Mouse (Mus musculus) myocyte (in vitro differentiated cells): ENCODE data around the gene Zfp462.

ENCODE experiments used
- CEBPB ChIP-seq: IDR thresholded peaks from 2 replicates; pipeline ENCODE4 v1.6.1; 2011; ENCODE audit warnings: mild to moderate bottlenecking, moderate library complexity; ENCODE audit not compliant: poor library complexity, insufficient read depth, severe bottlenecking
- E2F4 ChIP-seq: IDR thresholded peaks from one replicate; pipeline ENCODE4 v1.6.1; 2011; ENCODE audit warnings: mild to moderate bottlenecking, control low read depth, moderate library complexity; ENCODE audit not compliant: insufficient read depth
- MAX ChIP-seq: IDR thresholded peaks from one replicate; pipeline ENCODE4 v1.6.1; 2011; ENCODE audit warnings: low read depth, mild to moderate bottlenecking, control low read depth
- MYOD1 ChIP-seq, 3 experiments: IDR thresholded peaks; one replicate each; pipeline ENCODE4 v1.6.1; 2011; ENCODE audit warnings: control low read depth in 2 of 3, low read depth in 2 of 3, mild to moderate bottlenecking in 2 of 3, moderate library complexity in 1 of 3; ENCODE audit not compliant: insufficient read length in 2 of 3, control insufficient read depth in 1 of 3
- MYOG ChIP-seq, 3 experiments: IDR thresholded peaks; one replicate each; pipeline ENCODE4 v1.6.1; 2011; ENCODE audit warnings: control low read depth in 2 of 3, low read depth in 2 of 3, mild to moderate bottlenecking in 2 of 3; ENCODE audit not compliant: insufficient read length in 2 of 3, control insufficient read depth in 1 of 3, insufficient read depth in 1 of 3
- POLR2A ChIP-seq: IDR thresholded peaks from one replicate; pipeline ENCODE4 v1.6.1; 2011; ENCODE audit warnings: low read depth, mild to moderate bottlenecking, control low read depth, moderate library complexity; ENCODE audit not compliant: insufficient read length
- POLR2AphosphoS2 ChIP-seq: IDR thresholded peaks from one replicate; pipeline ENCODE4 v1.6.1; 2011; ENCODE audit warnings: low read depth, control low read depth; ENCODE audit not compliant: insufficient read length
- REST ChIP-seq: IDR thresholded peaks from one replicate; pipeline ENCODE4 v1.6.1; 2011; ENCODE audit warnings: mild to moderate bottlenecking, control low read depth, moderate library complexity; ENCODE audit not compliant: insufficient read depth, insufficient read length
- SRF ChIP-seq: IDR thresholded peaks from one replicate; pipeline ENCODE4 v1.6.1; 2011; ENCODE audit warnings: low read depth; ENCODE audit not compliant: control insufficient read depth, insufficient read length
- TCF12 ChIP-seq: IDR thresholded peaks from one replicate; pipeline ENCODE4 v1.6.1; 2011; ENCODE audit warnings: mild to moderate bottlenecking, control low read depth; ENCODE audit not compliant: poor library complexity, insufficient read depth, severe bottlenecking
- TCF3 ChIP-seq: IDR thresholded peaks from one replicate; pipeline ENCODE4 v1.6.1; 2011; ENCODE audit warnings: low read depth, control low read depth; ENCODE audit not compliant: insufficient read length
- USF1 ChIP-seq: IDR thresholded peaks from one replicate; pipeline ENCODE4 v1.6.1; 2011; ENCODE audit warnings: low read depth, mild to moderate bottlenecking, control low read depth, moderate library complexity

- TF ChIP-seq MAX: no peak
- no peak for TF ChIP-seq POLR2A
- TF ChIP-seq E2F4: no peak
- no peak for TF ChIP-seq TCF3
- TF ChIP-seq TCF12: no peak
- no peak for TF ChIP-seq USF1
- TF ChIP-seq MYOG (IDR thresholded peaks at IDR 0.05; ENCODE audit: control insufficient read depth in 1 of 3, insufficient read depth in 1 of 3, insufficient read length in 2 of 3, low read depth in 2 of 3): no peak
- no peak for TF ChIP-seq CEBPB
- no peak for TF ChIP-seq SRF
- TF ChIP-seq REST: no peak
- no peak for TF ChIP-seq POLR2AphosphoS2
- no peak for TF ChIP-seq MYOD1 (IDR thresholded peaks at IDR 0.05; ENCODE audit: control insufficient read depth in 1 of 3, insufficient read length in 2 of 3, low read depth in 2 of 3)
Observed at GRCm38 (mm10) chr4:54991973-54992372, 47.1 kb downstream of the Zfp462 start.
